ENCODE assay signal across 8 mouse cellular contexts in genomic region chr5:114130698-114131520, GRCm38 (mm10). TPM values are rescaled to one million over a fixed set of nuclear protein-coding genes. Genes with fewer than 3 reads are reported as not detected.
DNase-seq lines count a peak whose midpoint lies in the region; ATAC-seq and TF ChIP-seq lines count a peak whose summit lies in the region.

No protein-coding gene starts in this region.

- TF ChIP-seq CTCF in intestine, postnatal 0 days (IDR thresholded peaks at IDR 0.05; ENCODE audit: low read depth), result no peak

- intact Hi-C loops in left cerebral cortex, postnatal 36 days (cut with DNase I), result loop anchor here (10.0 kb wide), 1 partner anchor 174 kb away; no protein-coding TSS in a partner anchor

- no peaks in the 10 kb centered on the region for H3K36me3 ChIP-seq in intestine, postnatal 0 days (ENCODE audit: control insufficient read depth, insufficient read depth)
- peaks cover 39% of the 10 kb centered on the region for H3K36me3 ChIP-seq in midbrain, embryonic 10.5 days

- H3K4me2 ChIP-seq in intestine, postnatal 0 days (replicated peaks; ENCODE audit: low read depth), result peak overlapping the region; percentile 100

- peak; percentile 96 for ATAC-seq in intestine, postnatal 0 days

- DNase-seq in adrenal gland, postnatal 10 days, result peak; percentile 96
- peak; percentile 94 for DNase-seq in embryo, embryonic 9.5 days (ENCODE audit: extremely low spot score)
- DNase-seq in gastrocnemius, postnatal 4 days (ENCODE audit: low spot score in 2 of 2), result peak; percentile 89 to 94
- DNase-seq in left cerebral cortex, postnatal 36 days (ENCODE audit: low spot score in 2 of 2), result peak; percentile 93 to 94
- peak; percentile 95 for DNase-seq in midbrain, embryonic 10.5 days (ENCODE audit: low spot score)
- peak; percentile 88 to 91 for DNase-seq in right cerebral cortex, postnatal 36 days (ENCODE audit: low spot score in 2 of 2)
- DNase-seq in urinary bladder, postnatal 4 days (ENCODE audit: low spot score in 2 of 2), result peak; percentile 90 to 93

- peak overlapping the region; percentile 65 for H3K4me3 ChIP-seq in intestine, postnatal 0 days (ENCODE audit: low read depth, low read length)
- peak overlapping the region; percentile 91 for H3K4me3 ChIP-seq in midbrain, embryonic 10.5 days

- H3K9me3 ChIP-seq in intestine, postnatal 0 days (ENCODE audit: control insufficient read depth), result no peaks in the 10 kb centered on the region
- H3K9me3 ChIP-seq in midbrain, embryonic 10.5 days (replicated peaks), result no peaks in the 10 kb centered on the region

- WGBS in intestine, postnatal 0 days, result under 1% methylated on average over 86 of the region's 87 CpGs
- WGBS in midbrain, embryonic 10.5 days, result under 1% methylated on average over 87 of the region's 87 CpGs

- H3K9ac ChIP-seq in intestine, postnatal 0 days (ENCODE audit: low read depth, low read length), result peak overlapping the region; percentile 59

- H3K4me1 ChIP-seq in intestine, postnatal 0 days (replicated peaks; ENCODE audit: control insufficient read depth, insufficient read depth, low read length), result 0 out of 2 replicates have a peak, but pooled peaks cover 3% of the 10 kb centered on the region
- H3K4me1 ChIP-seq in midbrain, embryonic 10.5 days, result peaks cover 65% of the 10 kb centered on the region

- H3K27me3 ChIP-seq in intestine, postnatal 0 days (replicated peaks; ENCODE audit: control insufficient read depth, insufficient read depth, low read length), result no peaks in the 10 kb centered on the region
- no peaks in the 10 kb centered on the region for H3K27me3 ChIP-seq in midbrain, embryonic 10.5 days (ENCODE audit: low read depth, poor library complexity, severe bottlenecking)

- peak overlapping the region; percentile 66 for H3K27ac ChIP-seq in intestine, postnatal 0 days (ENCODE audit: low read depth, low read length)
- H3K27ac ChIP-seq in midbrain, embryonic 10.5 days (replicated peaks), result peak overlapping the region; percentile 89

RNA-seq across cellular contexts. Expression of gene Ung, which starts 0.7 kb away (rescaled TPM):
- 10 to 100 TPM; 11.4 to 13.3 TPM for total RNA-seq in adrenal gland, postnatal 10 days (2021)
- 10 to 100 TPM; 10.5 to 14.0 TPM for total RNA-seq in gastrocnemius, postnatal 4 days (2021)
- 10.0 and 11.4 TPM in 2 replicates for polyA plus RNA-seq in intestine, postnatal 0 days (2015; fragmentation: Nextera tagmentation; extraction: Ambion mirVana)
- 1 to 10 TPM; 3.3 to 5.3 TPM for total RNA-seq in left cerebral cortex, postnatal 36 days (2021)
- 58.9 and 67.5 TPM in 2 replicates for polyA plus RNA-seq in midbrain, embryonic 10.5 days (2016; fragmentation: Nextera tagmentation; extraction: Ambion mirVana)

RNA-seq across cellular contexts. Expression of gene Alkbh2, which starts 2.9 kb away (rescaled TPM):
- total RNA-seq in adrenal gland, postnatal 10 days (2021), result 1 to 10 TPM; 6.3 to 8.6 TPM
- 1 to 10 TPM; 3.3 to 3.4 TPM for total RNA-seq in gastrocnemius, postnatal 4 days (2021)
- polyA plus RNA-seq in intestine, postnatal 0 days (2015; fragmentation: Nextera tagmentation; extraction: Ambion mirVana), result 6.9 and 7.8 TPM in 2 replicates
- total RNA-seq in left cerebral cortex, postnatal 36 days (2021), result 1 to 10 TPM; 6.0 to 7.4 TPM
- polyA plus RNA-seq in midbrain, embryonic 10.5 days (2016; fragmentation: Nextera tagmentation; extraction: Ambion mirVana), result 12.2 and 12.8 TPM in 2 replicates

RNA-seq across cellular contexts. Expression of gene Acacb, which starts 15.4 kb away (rescaled TPM):
- total RNA-seq in adrenal gland, postnatal 10 days (2021), result 100 to 1,000 TPM; 113 to 138 TPM
- total RNA-seq in gastrocnemius, postnatal 4 days (2021), result 10 to 100 TPM; 59.6 to 62.8 TPM
- polyA plus RNA-seq in intestine, postnatal 0 days (2015; fragmentation: Nextera tagmentation; extraction: Ambion mirVana), result 0.69 and 1.1 TPM in 2 replicates
- total RNA-seq in left cerebral cortex, postnatal 36 days (2021), result 1 to 10 TPM; 3.9 to 6.9 TPM
- 2.6 and 3.3 TPM in 2 replicates for polyA plus RNA-seq in midbrain, embryonic 10.5 days (2016; fragmentation: Nextera tagmentation; extraction: Ambion mirVana)

RNA-seq across cellular contexts. Expression of gene Svop, which starts 39.5 kb away (rescaled TPM):
- 1 to 10 TPM; 3.1 to 4.4 TPM for total RNA-seq in adrenal gland, postnatal 10 days (2021)
- not detected for total RNA-seq in gastrocnemius, postnatal 4 days (2021)
- polyA plus RNA-seq in intestine, postnatal 0 days (2015; fragmentation: Nextera tagmentation; extraction: Ambion mirVana), result 1.4 and 1.5 TPM in 2 replicates
- 100 to 1,000 TPM; 179 to 201 TPM for total RNA-seq in left cerebral cortex, postnatal 36 days (2021)
- polyA plus RNA-seq in midbrain, embryonic 10.5 days (2016; fragmentation: Nextera tagmentation; extraction: Ambion mirVana), result 8.9 and 17.7 TPM in 2 replicates

Comparison
In these comparisons a context has a peak if more than half of its experiments do, and no peak if none do; other contexts are left out.
1. Peak in every context shown above with its lines: DNase-seq, ATAC-seq, H3K4me3 ChIP-seq and H3K27ac ChIP-seq.
2. RNA of gene Acacb, which starts 15.4 kb away (total RNA-seq): 113 to 138 TPM in adrenal gland, postnatal 10 days and 59.6 to 62.8 TPM in gastrocnemius, postnatal 4 days; 3.9 to 6.9 TPM in left cerebral cortex, postnatal 36 days; every median in the first group is over 4 times any median in the second.